Mouse (Mus musculus) embryonic fibroblast, embryonic 13.5 days (primary cell): Measurements from ENCODE around the gene Cacna1a. TPM values are rescaled to one million over a fixed set of nuclear protein-coding genes. Genes with fewer than 3 reads are reported as not detected.
"Not testable (repeated sequence)": the region's sequence is repeated elsewhere in the genome, so short reads cannot be mapped to it uniquely, and the experiment has no call there.

Experiments used
- H3K27ac ChIP-seq: 2 replicates; pipeline ENCODE4 v1.5.1; 2012; ENCODE audit warnings: low read length, control low read depth, inconsistent platforms; ENCODE audit not compliant: insufficient read depth
- H3K4me1 ChIP-seq: 2 replicates; pipeline ENCODE4 v1.6.1; 2011; ENCODE audit warnings: low read length; ENCODE audit not compliant: control insufficient read depth, insufficient read depth
- H3K4me3 ChIP-seq: 2 replicates; pipeline ENCODE4 v1.5.1; 2011; ENCODE audit warnings: mild to moderate bottlenecking, control low read depth, low read length; ENCODE audit not compliant: insufficient read depth
- CTCF ChIP-seq: IDR thresholded peaks from 2 replicates; pipeline ENCODE4 v1.5.1; 2011; ENCODE audit warnings: mild to moderate bottlenecking, control low read depth, low read length, moderate library complexity, borderline replicate concordance; ENCODE audit not compliant: insufficient read depth
- POLR2A ChIP-seq: IDR thresholded peaks from 2 replicates; pipeline ENCODE4 v1.6.1; 2011; ENCODE audit warnings: low read depth, mild to moderate bottlenecking, control low read depth, low read length, moderate library complexity
- polyA plus RNA-seq: library from polyadenylated mRNA; stranded (reverse); fragments of >200 nt; gene quantifications from 2 replicates; pipeline ENCODE4 v1.2.4, GENCODE M21; 2011; ENCODE audit warnings: low read depth; ENCODE audit not compliant: missing spikeins, insufficient read length

The Cacna1a gene
- polyA plus RNA-seq, 1 experiment = 7.2 TPM

GRCm38 (mm10) chr8:84668731-84669485 lies 280.7 kb downstream of the Cacna1a start:
- no peaks in the 10 kb centered on the region for H3K4me1 ChIP-seq
- H3K4me3 ChIP-seq = no peak overlapping the region
- H3K27ac ChIP-seq = no peak overlapping the region
- TF ChIP-seq POLR2A = no peak

GRCm38 (mm10) chr8:84670295-84671006 lies 282.2 kb downstream of the Cacna1a start:
- H3K4me3 ChIP-seq, H3K4me1 ChIP-seq, H3K27ac ChIP-seq: not testable (repeated sequence)

- TF ChIP-seq CTCF (no peak), POLR2A (no peak)
- Histone ChIP-seq H3K27ac (no peak overlapping the region), H3K4me3 (no peak overlapping the region), H3K4me1 (no peaks in the 10 kb centered on the region)
Measured at GRCm38 (mm10) chr8:84677305-84677704, 289.1 kb downstream of the Cacna1a start.

DNA sequence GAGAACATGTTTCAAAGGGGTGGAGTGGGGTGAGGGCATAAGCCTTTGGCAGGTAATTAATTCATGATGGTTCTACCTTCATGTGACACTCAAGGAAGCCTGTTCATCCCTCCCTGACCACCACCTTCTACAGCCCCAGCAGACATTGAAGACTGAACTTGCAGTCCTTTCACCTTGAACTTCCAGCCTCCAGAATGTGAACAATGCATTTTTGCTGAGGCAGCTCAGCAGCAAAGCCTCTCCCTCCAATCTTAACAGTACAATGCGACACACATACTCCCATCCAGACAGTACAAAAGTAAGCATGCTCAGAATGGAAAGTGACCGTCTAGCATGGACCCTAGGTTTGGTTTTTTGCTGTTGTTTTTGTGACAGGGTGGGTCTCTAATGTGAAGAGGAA lies 293.2 kb downstream of the Cacna1a start:
- H3K27ac ChIP-seq = no peak overlapping the region
- H3K4me1 ChIP-seq = peaks cover 8% of the 10 kb centered on the region; the same call in 1 of the 2 replicates
- TF ChIP-seq CTCF (no peak), POLR2A (no peak)
- no peak overlapping the region for H3K4me3 ChIP-seq

- no peak overlapping the region for H3K4me3 ChIP-seq
- H3K27ac ChIP-seq = no peak overlapping the region
- peaks cover 8% of the 10 kb centered on the region; the same call in 1 of the 2 replicates for H3K4me1 ChIP-seq
- TF ChIP-seq CTCF = no peak
- TF ChIP-seq POLR2A = no peak
Measured at GRCm38 (mm10) chr8:84682257-84682656, 294.0 kb downstream of the Cacna1a start.

GRCm38 (mm10) chr8:84684537-84684936 lies 296.3 kb downstream of the Cacna1a start:
- H3K4me3 ChIP-seq = no peak overlapping the region
- no peak overlapping the region for H3K27ac ChIP-seq
- H3K4me1 ChIP-seq = peaks cover 8% of the 10 kb centered on the region; the same call in 1 of the 2 replicates
- TF ChIP-seq POLR2A (no peak), CTCF (no peak)

DNA sequence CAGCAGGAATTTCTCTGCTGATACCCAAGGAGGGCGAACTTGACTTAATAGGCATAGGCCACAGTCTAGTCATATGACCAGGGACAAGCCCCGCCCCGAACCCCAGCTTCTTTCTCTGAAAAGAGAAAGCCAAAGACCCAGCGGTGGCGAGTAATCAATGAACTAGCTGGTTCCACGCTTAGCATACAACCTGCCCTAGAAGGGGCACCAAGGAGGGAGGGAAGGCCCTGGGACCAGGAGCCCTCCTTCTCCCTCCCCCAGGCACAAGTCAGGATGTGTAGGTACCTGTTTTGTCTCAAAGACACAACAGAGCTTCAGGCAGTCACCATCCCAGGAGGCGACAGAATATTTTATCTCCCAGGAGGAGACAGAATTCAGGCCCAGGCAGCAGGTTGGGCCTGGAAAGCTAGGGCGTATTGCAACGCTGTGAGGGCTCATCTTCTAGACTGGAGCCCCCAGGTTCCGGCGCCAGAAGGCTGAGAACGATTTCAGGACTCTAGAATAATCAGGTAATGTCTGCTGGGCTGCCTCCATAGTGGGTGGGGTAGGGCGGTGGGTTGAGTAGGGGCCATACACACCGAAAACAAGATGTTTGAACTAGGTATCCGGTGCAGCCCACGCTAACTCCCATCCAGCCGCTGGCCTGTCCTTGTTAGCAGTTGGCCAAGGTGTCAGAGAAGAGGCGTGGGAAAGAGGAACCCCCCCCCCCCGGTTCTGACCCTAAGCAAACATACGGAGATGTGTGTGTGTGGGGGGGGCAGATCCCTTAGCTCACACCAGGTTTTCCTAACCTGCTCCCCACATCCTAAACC lies 298.2 kb downstream of the Cacna1a start, which contains the start of gene Trmt1:
Gene Trmt1, plus strand, starts transcription at position 117 of the 812 bp plus-strand sequence.
- TF ChIP-seq CTCF (no peak), POLR2A (peak; percentile 49)
- Histone ChIP-seq H3K27ac (peak within 1 kb of the TSS; percentile 66), H3K4me1 (peaks cover 11% of the 10 kb centered on the region), H3K4me3 (peak within 1 kb of the TSS; percentile 94)

DNA sequence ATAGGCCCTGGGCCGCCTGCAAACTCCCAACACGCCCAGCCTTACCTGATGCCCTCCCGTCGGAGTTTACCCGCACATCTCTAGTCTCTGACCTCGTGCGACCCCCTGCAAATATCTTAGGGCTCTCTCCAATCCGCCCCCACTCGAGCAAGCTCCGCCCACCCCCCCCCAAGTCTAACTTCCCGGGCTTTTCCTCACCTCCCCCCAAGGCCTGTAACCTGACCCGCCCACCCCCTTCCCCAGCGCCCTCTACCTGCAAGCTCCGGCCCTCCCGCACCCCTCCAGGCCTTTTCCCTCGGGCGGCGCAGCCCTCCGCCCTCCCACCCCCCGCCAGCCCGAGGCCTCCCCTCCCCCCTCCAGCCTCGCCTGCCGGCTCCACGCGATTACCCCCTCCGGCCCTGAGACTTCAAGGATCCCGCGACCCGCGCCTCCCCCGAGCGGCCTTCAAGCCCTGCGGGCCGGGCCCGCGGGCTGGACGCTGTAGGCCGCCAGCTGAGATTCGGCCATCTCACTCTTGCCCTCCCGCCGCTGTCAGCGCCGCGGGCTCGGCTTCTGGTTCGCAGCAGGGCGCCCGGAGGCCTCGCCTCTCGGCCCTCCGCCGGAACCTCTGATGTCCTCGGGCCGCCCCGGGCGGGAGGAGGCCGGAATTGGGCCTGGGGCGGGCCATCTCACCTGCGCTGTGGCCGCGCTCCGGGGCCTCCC lies 298.9 kb downstream of the Cacna1a start:
- Histone ChIP-seq H3K27ac (peak overlapping the region; percentile 84), H3K4me3 (peak overlapping the region; percentile 94), H3K4me1 (peaks cover 11% of the 10 kb centered on the region)
- TF ChIP-seq CTCF (no peak), POLR2A (no peak)

DNA sequence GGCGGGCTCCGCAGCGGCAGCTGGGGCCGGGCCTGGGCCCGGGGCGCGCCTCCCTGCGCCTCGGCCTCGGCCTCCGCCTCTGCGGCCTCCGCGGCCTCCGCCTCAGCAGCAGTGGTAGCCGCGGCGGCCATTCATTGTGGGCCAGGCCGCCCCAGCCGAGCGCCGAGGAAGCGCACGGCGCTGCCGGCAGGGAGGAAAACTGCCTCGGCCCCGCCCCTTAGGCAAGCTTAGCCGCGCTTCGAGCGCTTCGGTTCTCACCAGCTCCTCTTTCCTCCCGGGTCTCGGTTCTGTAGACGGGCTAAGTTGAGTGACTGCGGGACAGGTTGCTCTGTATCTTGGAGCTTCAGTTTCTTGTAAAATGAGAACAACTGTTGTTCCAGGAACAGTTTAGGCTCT lies 299.5 kb downstream of the Cacna1a start, which contains the start of gene Nacc1:
Gene Nacc1, minus strand, starts transcription at position 158 of the 396 bp plus-strand sequence.
- H3K4me3 ChIP-seq = peak within 1 kb of the TSS; percentile 94
- TF ChIP-seq POLR2A (peak; percentile 54), CTCF (no peak)
- peaks cover 11% of the 10 kb centered on the region for H3K4me1 ChIP-seq
- H3K27ac ChIP-seq = peak within 1 kb of the TSS; percentile 84
